Mouse (Mus musculus): ENCODE measurements around the gene Ppara. TPM values are rescaled to one million over a fixed set of nuclear protein-coding genes. Genes with fewer than 3 reads are reported as not detected.

Ppara gene
- 0.15 to 0.34 TPM in 2 of 4 replicates, not detected in the others for total RNA-seq (2023)

GRCm38 (mm10) chr15:85734571-85735033 lies at the start of gene Ppara:
Gene Ppara, plus strand, starts transcription at chr15:85734983.

GRCm38 (mm10) chr15:85811535-85812277 lies 76.9 kb downstream of the Ppara start, which contains the start of gene Cdpf1:
Gene Cdpf1, minus strand, starts transcription at chr15:85811697.

GRCm38 (mm10) chr15:85821203-85822010 lies 86.6 kb downstream of the Ppara start, which contains the start of gene Pkdrej:
Gene Pkdrej, minus strand, starts transcription at chr15:85821734.

GRCm38 (mm10) chr15:85831954-85832590 lies 97.3 kb downstream of the Ppara start, which contains the start of gene Ttc38:
Gene Ttc38, plus strand, starts transcription at chr15:85832306.

Other genes starting within 250 kb of the Ppara start
- not detected in 4 replicates for gene 7530416G11Rik, start 231.8 kb upstream of the Ppara start, total RNA-seq (2023)
- not detected in 4 replicates for gene Wnt7b, start 152.5 kb upstream of the Ppara start, total RNA-seq (2023)
- gene Cdpf1, start 76.7 kb downstream of the Ppara start, total RNA-seq (2023), result 13.9 to 19.5 TPM (median 15.5 TPM) in 4 replicates
- gene Pkdrej, start 86.8 kb downstream of the Ppara start, total RNA-seq (2023), result not detected in 4 replicates
- gene Ttc38, start 97.3 kb downstream of the Ppara start, total RNA-seq (2023), result 11.8 to 15.6 TPM (median 14.3 TPM) in 4 replicates
- gene Gtse1, start 124.8 kb downstream of the Ppara start, total RNA-seq (2023), result 2.2 to 3.2 TPM (median 3.0 TPM) in 4 replicates
- 23.0 to 33.7 TPM (median 31.1 TPM) in 4 replicates for gene Trmu, start 144.3 kb downstream of the Ppara start, total RNA-seq (2023)